Mouse (Mus musculus) urinary bladder, postnatal 4 days (tissue): ENCODE measurements around the gene 1700092M07Rik.
A peak's percentile ranks its signal among the peaks of the same experiment; 100 is the strongest.

Source experiments
- DNase-seq, 2 experiments: peaks; one replicate each; pipeline ENCODE4 v3.0.0; 2021 to 2022; ENCODE audit warnings: low spot score in 2 of 2

Gene 1700092M07Rik

GRCm38 (mm10) chr19:8742176-8742575 lies 1.7 kb downstream of the 1700092M07Rik start:
- no peak for DNase-seq

- DNase-seq: no peak
These were observed 4.9 kb downstream of the 1700092M07Rik start for GRCm38 (mm10) chr19:8745382-8745781.

- no peak for DNase-seq
These were observed 6.8 kb downstream of the 1700092M07Rik start for GRCm38 (mm10) chr19:8747368-8747767.

- no peak for DNase-seq
These were observed 15.1 kb downstream of the 1700092M07Rik start for GRCm38 (mm10) chr19:8755652-8756051.

- peak; percentile 90 to 94 for DNase-seq
These were observed 16.3 kb downstream of the 1700092M07Rik start, which contains the start of gene Nxf1 for GRCm38 (mm10) chr19:8756635-8757387. TSS of gene Nxf1 (plus strand) at chr19:8757073.

GRCm38 (mm10) chr19:8757471-8757998 lies 17.0 kb downstream of the 1700092M07Rik start:
- DNase-seq: no peak

- no peak for DNase-seq
These were observed 18.4 kb downstream of the 1700092M07Rik start for GRCm38 (mm10) chr19:8758899-8759298.

GRCm38 (mm10) chr19:8760757-8761156 lies 20.2 kb downstream of the 1700092M07Rik start:
- DNase-seq: no peak

GRCm38 (mm10) chr19:8763276-8763675 lies 22.8 kb downstream of the 1700092M07Rik start:
- no peak for DNase-seq

GRCm38 (mm10) chr19:8765562-8765961 lies 25.0 kb downstream of the 1700092M07Rik start:
- no peak for DNase-seq

- peak; percentile 70 to 84 for DNase-seq
These were observed 30.2 kb downstream of the 1700092M07Rik start, which contains the start of gene Tmem223 for GRCm38 (mm10) chr19:8770567-8771270. TSS of gene Tmem223 (plus strand) at chr19:8770996.

- no peak for DNase-seq
These were observed 32.5 kb downstream of the 1700092M07Rik start for GRCm38 (mm10) chr19:8772996-8773395.

- DNase-seq: no peak
These were observed 32.9 kb downstream of the 1700092M07Rik start for GRCm38 (mm10) chr19:8773409-8773808.

- DNase-seq: peak; percentile 93 to 97
These were observed 33.7 kb downstream of the 1700092M07Rik start, which contains the start of gene Tmem179b for GRCm38 (mm10) chr19:8774086-8774835. TSS of gene Tmem179b (minus strand) at chr19:8774467.

GRCm38 (mm10) chr19:8774951-8775421 lies 34.5 kb downstream of the 1700092M07Rik start:
- DNase-seq: peak in 1 of 2 experiments; percentile 29

- peak; percentile 84 to 85 for DNase-seq
These were observed 45.7 kb downstream of the 1700092M07Rik start, which contains the start of gene Taf6l for GRCm38 (mm10) chr19:8786008-8786781. TSS of gene Taf6l (minus strand) at chr19:8786417.

- no peak for DNase-seq
These were observed 48.0 kb downstream of the 1700092M07Rik start for GRCm38 (mm10) chr19:8788521-8788920.

- DNase-seq: no peak
These were observed 48.7 kb downstream of the 1700092M07Rik start for GRCm38 (mm10) chr19:8789171-8789570.

- no peak for DNase-seq
These were observed 49.7 kb downstream of the 1700092M07Rik start for GRCm38 (mm10) chr19:8790171-8790570.
